ENCODE assay signal across 8 mouse cellular contexts in genomic region chr15:82139196-82139595, GRCm38 (mm10). TPM values are rescaled to one million over a fixed set of nuclear protein-coding genes. Genes with fewer than 3 reads are reported as not detected.
DNase-seq lines count a peak whose midpoint lies in the region; ATAC-seq and TF ChIP-seq lines count a peak whose summit lies in the region.

No protein-coding gene starts in this region.

- H3K9ac ChIP-seq in heart, postnatal 0 days (replicated peaks; ENCODE audit: low read depth, low read length): no peak overlapping the region
- no peak overlapping the region for H3K9ac ChIP-seq in heart, embryonic 11.5 days (ENCODE audit: low read depth, low read length)
- no peak overlapping the region for H3K9ac ChIP-seq in midbrain, postnatal 0 days (replicated peaks; ENCODE audit: low read length, poor library complexity, severe bottlenecking)

- H3K36me3 ChIP-seq in heart, postnatal 0 days (replicated peaks; ENCODE audit: control insufficient read depth, insufficient read depth, low read length): no peaks in the 10 kb centered on the region
- no peaks in the 10 kb centered on the region for H3K36me3 ChIP-seq in heart, embryonic 11.5 days (ENCODE audit: control insufficient read depth, insufficient read depth, low read length)
- no peaks in the 10 kb centered on the region for H3K36me3 ChIP-seq in midbrain, postnatal 0 days (ENCODE audit: insufficient read depth, low read length)
- peaks cover 28% of the 10 kb centered on the region for H3K36me3 ChIP-seq in midbrain, embryonic 10.5 days
- peaks cover 6% of the 10 kb centered on the region for H3K36me3 ChIP-seq in small intestine, adult 2 months (ENCODE audit: control insufficient read depth, insufficient read depth, low read length)

- H3K27me3 ChIP-seq in heart, postnatal 0 days (ENCODE audit: control insufficient read depth, insufficient read depth, low read length): no peaks in the 10 kb centered on the region
- no peaks in the 10 kb centered on the region for H3K27me3 ChIP-seq in heart, embryonic 11.5 days (ENCODE audit: control insufficient read depth, insufficient read depth, low read length)
- no peaks in the 10 kb centered on the region for H3K27me3 ChIP-seq in midbrain, postnatal 0 days (ENCODE audit: insufficient read depth, low read length)
- H3K27me3 ChIP-seq in midbrain, embryonic 10.5 days (ENCODE audit: low read depth, poor library complexity, severe bottlenecking): no peaks in the 10 kb centered on the region
- no peaks in the 10 kb centered on the region for H3K27me3 ChIP-seq in small intestine, adult 2 months (ENCODE audit: control insufficient read depth, insufficient read depth, low read length)

- H3K4me2 ChIP-seq in heart, postnatal 0 days (ENCODE audit: low read depth, low read length): no peak overlapping the region
- no peak overlapping the region for H3K4me2 ChIP-seq in heart, embryonic 11.5 days
- H3K4me2 ChIP-seq in midbrain, postnatal 0 days (ENCODE audit: low read depth, low read length, poor library complexity, severe bottlenecking): no peak overlapping the region

- TF ChIP-seq CTCF in heart, postnatal 0 days (IDR thresholded peaks at IDR 0.05; ENCODE audit: low read depth): peak; percentile 50
- TF ChIP-seq CTCF in midbrain, postnatal 0 days (IDR thresholded peaks at IDR 0.05): peak; percentile 62
- peak; percentile 38; the same call in 1 of the 2 replicates for TF ChIP-seq CTCF in small intestine, adult 2 months (IDR thresholded peaks at IDR 0.05; ENCODE audit: extremely low read depth, insufficient read length, insufficient replicate concordance, low read depth, low read length)

- H3K4me3 ChIP-seq in heart, postnatal 0 days (ENCODE audit: low read depth, low read length): no peak overlapping the region
- no peak overlapping the region for H3K4me3 ChIP-seq in heart, embryonic 11.5 days (ENCODE audit: low read depth, low read length)
- H3K4me3 ChIP-seq in midbrain, postnatal 0 days (ENCODE audit: low read depth, low read length): no peak overlapping the region
- H3K4me3 ChIP-seq in midbrain, embryonic 10.5 days: no peak overlapping the region
- H3K4me3 ChIP-seq in small intestine, adult 2 months (ENCODE audit: low read depth, low read length): no peak overlapping the region

- TF ChIP-seq POLR2A in small intestine, adult 2 months (IDR thresholded peaks at IDR 0.05; ENCODE audit: low read depth, low read length): no peak

- ATAC-seq in heart, postnatal 0 days (ENCODE audit: insufficient read depth, low read depth): no peak
- ATAC-seq in heart, embryonic 11.5 days (replicated peaks; ENCODE audit: insufficient number of reproducible peaks, low FRiP score, low TSS enrichment): no peak
- ATAC-seq in midbrain, postnatal 0 days (ENCODE audit: low FRiP score): no peak
- no peak for ATAC-seq in frontal cortex, adult (ENCODE audit: low TSS enrichment)

- no peak overlapping the region for H3K27ac ChIP-seq in heart, postnatal 0 days (ENCODE audit: low read depth)
- H3K27ac ChIP-seq in heart, embryonic 11.5 days (ENCODE audit: low read depth, low read length): no peak overlapping the region
- no peak overlapping the region for H3K27ac ChIP-seq in midbrain, postnatal 0 days (ENCODE audit: low read depth, low read length)
- H3K27ac ChIP-seq in midbrain, embryonic 10.5 days (replicated peaks): no peak overlapping the region
- no peak overlapping the region for H3K27ac ChIP-seq in small intestine, adult 2 months (ENCODE audit: insufficient read depth, low read depth, low read length)

- TF ChIP-seq EP300 in heart, postnatal 0 days (IDR thresholded peaks at IDR 0.05; ENCODE audit: low read depth): no peak

- WGBS in heart, postnatal 0 days: 89% methylated on average over 8 of the region's 8 CpGs
- WGBS in heart, embryonic 11.5 days (ENCODE audit: insufficient replicate concordance): 82% methylated on average over 8 of the region's 8 CpGs
- 92% methylated on average over 8 of the region's 8 CpGs for WGBS in midbrain, postnatal 0 days
- WGBS in midbrain, embryonic 10.5 days: 94% methylated on average over 8 of the region's 8 CpGs
- 92% methylated on average over 8 of the region's 8 CpGs for WGBS in small intestine, adult 2 months

- no peaks in the 10 kb centered on the region for H3K9me3 ChIP-seq in heart, postnatal 0 days (replicated peaks; ENCODE audit: control insufficient read depth, low read length)
- no peaks in the 10 kb centered on the region for H3K9me3 ChIP-seq in heart, embryonic 11.5 days (replicated peaks; ENCODE audit: control insufficient read depth, low read length)
- no peaks in the 10 kb centered on the region for H3K9me3 ChIP-seq in midbrain, postnatal 0 days (ENCODE audit: low read length)
- no peaks in the 10 kb centered on the region for H3K9me3 ChIP-seq in midbrain, embryonic 10.5 days (replicated peaks)

- no peak for DNase-seq in heart, postnatal 0 days (ENCODE audit: low spot score)
- peak; percentile 42 for DNase-seq in midbrain, postnatal 0 days (ENCODE audit: low spot score)
- DNase-seq in midbrain, embryonic 10.5 days (ENCODE audit: low spot score): no peak
- peak; percentile 44 for DNase-seq in adipocyte (ENCODE audit: low spot score)
- DNase-seq in frontal cortex, adult 2 months (ENCODE audit: extremely low spot score in 1 of 2, low spot score in 1 of 2): no peak

- H3K4me1 ChIP-seq in heart, postnatal 0 days (ENCODE audit: control insufficient read depth, insufficient read depth): peaks cover 15% of the 10 kb centered on the region
- H3K4me1 ChIP-seq in heart, embryonic 11.5 days (ENCODE audit: control insufficient read depth, insufficient read depth, low read length): peaks cover 18% of the 10 kb centered on the region
- H3K4me1 ChIP-seq in midbrain, postnatal 0 days (ENCODE audit: insufficient read depth, low read length): no peaks in the 10 kb centered on the region
- peaks cover 8% of the 10 kb centered on the region for H3K4me1 ChIP-seq in midbrain, embryonic 10.5 days
- H3K4me1 ChIP-seq in small intestine, adult 2 months (ENCODE audit: control insufficient read depth, insufficient read depth, insufficient read length, low read length): peaks cover 8% of the 10 kb centered on the region; the same call in 1 of the 2 replicates

RNA-seq across cellular contexts. Expression of gene Srebf2, which starts 7.8 kb away (rescaled TPM):
- total RNA-seq in heart, postnatal 0 days (2014; rRNA removed; ENCODE audit: low replicate concordance): 86.3 and 90.3 TPM in 2 replicates
- 58.0 and 68.3 TPM in 2 replicates for polyA plus RNA-seq in heart, postnatal 0 days (2015; fragmentation: Nextera tagmentation; extraction: Ambion mirVana)
- polyA plus RNA-seq in heart, embryonic 11.5 days (2014; fragmentation: Nextera tagmentation; extraction: Ambion mirVana): 82.3 and 88.1 TPM in 2 replicates
- 204 and 245 TPM in 2 replicates for total RNA-seq in midbrain, postnatal 0 days (2014; rRNA removed)
- 141 and 150 TPM in 2 replicates for polyA plus RNA-seq in midbrain, postnatal 0 days (2015; fragmentation: Nextera tagmentation; extraction: Ambion mirVana)
- polyA plus RNA-seq in midbrain, embryonic 10.5 days (2016; fragmentation: Nextera tagmentation; extraction: Ambion mirVana): 214 and 239 TPM in 2 replicates
- polyA plus RNA-seq in small intestine, adult 2 months (2012; rRNA removed): 144 and 240 TPM in 2 replicates
- 142 and 155 TPM in 2 replicates for polyA plus RNA-seq in frontal cortex, adult 2 months (2012; rRNA removed)

RNA-seq across cellular contexts. Expression of gene Ccdc134, which starts 11.5 kb away (rescaled TPM):
- 4.9 and 6.9 TPM in 2 replicates for total RNA-seq in heart, postnatal 0 days (2014; rRNA removed; ENCODE audit: low replicate concordance)
- 5.9 and 6.5 TPM in 2 replicates for polyA plus RNA-seq in heart, postnatal 0 days (2015; fragmentation: Nextera tagmentation; extraction: Ambion mirVana)
- polyA plus RNA-seq in heart, embryonic 11.5 days (2014; fragmentation: Nextera tagmentation; extraction: Ambion mirVana): 9.5 and 9.6 TPM in 2 replicates
- total RNA-seq in midbrain, postnatal 0 days (2014; rRNA removed): 8.4 and 8.7 TPM in 2 replicates
- 6.9 and 7.7 TPM in 2 replicates for polyA plus RNA-seq in midbrain, postnatal 0 days (2015; fragmentation: Nextera tagmentation; extraction: Ambion mirVana)
- polyA plus RNA-seq in midbrain, embryonic 10.5 days (2016; fragmentation: Nextera tagmentation; extraction: Ambion mirVana): 23.0 and 25.6 TPM in 2 replicates
- 5.6 and 6.9 TPM in 2 replicates for polyA plus RNA-seq in small intestine, adult 2 months (2012; rRNA removed)
- polyA plus RNA-seq in frontal cortex, adult 2 months (2012; rRNA removed): 23.1 TPM in 2 replicates

Comparison
In these comparisons a context has a peak if more than half of its experiments do, and no peak if none do; other contexts are left out.
1. DNase-seq: peak in midbrain, postnatal 0 days (single experiment) and adipocyte (single experiment); none in heart, postnatal 0 days (single experiment), midbrain, embryonic 10.5 days (single experiment) and frontal cortex, adult 2 months (0 of 2).
2. Peak in every context shown above with its lines, with median percentiles within 50 percentile points of each other: CTCF ChIP-seq.